Mouse (Mus musculus) thymus, postnatal 0 days (tissue): ENCODE measurements around the gene Rab6b. TPM values are rescaled to one million over a fixed set of nuclear protein-coding genes. Genes with fewer than 3 reads are reported as not detected.

Experiments
- polyA plus RNA-seq: library from polyadenylated mRNA; unstranded; fragments of >200 nt; fragmentation: Nextera tagmentation; extraction: Ambion mirVana; gene quantifications from 2 replicates; pipeline ENCODE4 v1.2.1, GENCODE M21; 2015

The Rab6b gene
- polyA plus RNA-seq, 1 experiment from 2014 or later, result 4.3 TPM

Other genes starting within 250 kb of the Rab6b start
- 10.0 and 12.2 TPM in 2 replicates for gene Slco2a1, start 123.1 kb upstream of the Rab6b start, polyA plus RNA-seq
- gene Srprb, start 90.3 kb downstream of the Rab6b start, polyA plus RNA-seq, result 26.9 and 27.0 TPM in 2 replicates
- 3.7 and 4.1 TPM in 2 replicates for gene Gm20425, start 118.5 kb downstream of the Rab6b start, polyA plus RNA-seq
- gene Trf, start 118.7 kb downstream of the Rab6b start, polyA plus RNA-seq, result 42.7 and 46.7 TPM in 2 replicates
- gene 1300017J02Rik, start 193.3 kb downstream of the Rab6b start, polyA plus RNA-seq, result 1.5 and 2.9 TPM in 2 replicates
- gene Topbp1, start 193.4 kb downstream of the Rab6b start, polyA plus RNA-seq, result 65.6 and 72.7 TPM in 2 replicates